Mouse (Mus musculus): ENCODE data around the gene 4430402I18Rik. TPM values are rescaled to one million over a fixed set of nuclear protein-coding genes. Genes with fewer than 3 reads are reported as not detected.

The 4430402I18Rik gene
- polyA plus RNA-seq, 1 experiment: 0.74 TPM

GRCm38 (mm10) chr19:28963842-28964551 lies 3.6 kb downstream of the 4430402I18Rik start, which contains the start of gene Plpp6:
Gene Plpp6 (plus strand): TSS chr19:28963953.
- peak; percentile 89 for DNase-seq (ENCODE audit: low read depth)
- TF ChIP-seq CTCF (IDR thresholded peaks at IDR 0.05; ENCODE audit: borderline replicate concordance, extremely low read depth, insufficient read depth, insufficient read length) (peak; percentile 53; the same call in 1 of the 2 replicates), POLR2A (IDR thresholded peaks at IDR 0.05; ENCODE audit: borderline replicate concordance, extremely low read depth, insufficient read depth, insufficient read length, poor library complexity, severe bottlenecking) (peak; percentile 63; the same call in 1 of the 2 replicates)

GRCm38 (mm10) chr19:28963513-28963841 lies 4.1 kb downstream of the 4430402I18Rik start:
- TF ChIP-seq POLR2A (IDR thresholded peaks at IDR 0.05; ENCODE audit: borderline replicate concordance, extremely low read depth, insufficient read depth, insufficient read length, poor library complexity, severe bottlenecking): no peak
- TF ChIP-seq CTCF (IDR thresholded peaks at IDR 0.05; ENCODE audit: borderline replicate concordance, extremely low read depth, insufficient read depth, insufficient read length): no peak
- DNase-seq (ENCODE audit: low read depth): peak; percentile 9

DNA sequence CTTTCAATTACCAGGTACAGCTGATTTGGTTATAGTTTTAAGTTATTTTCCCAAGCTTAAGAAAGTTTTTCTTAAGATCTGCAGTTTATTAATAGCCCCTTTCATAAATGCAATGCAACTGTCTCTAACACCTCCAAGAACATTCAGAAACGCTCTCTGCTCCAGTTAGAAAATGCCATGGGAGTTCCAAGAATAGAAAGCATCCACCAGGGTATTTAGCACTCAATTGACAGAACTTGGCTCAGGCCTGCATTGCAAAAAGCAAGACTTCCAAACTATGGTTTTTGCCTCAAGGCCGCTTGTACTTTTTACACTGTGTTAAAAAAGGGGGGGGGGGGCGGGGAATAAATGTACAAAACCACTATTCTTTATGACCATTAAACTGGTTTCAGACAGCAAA lies 4.5 kb downstream of the 4430402I18Rik start:
- TF ChIP-seq POLR2A (IDR thresholded peaks at IDR 0.05; ENCODE audit: borderline replicate concordance, extremely low read depth, insufficient read depth, insufficient read length, poor library complexity, severe bottlenecking) (no peak), CTCF (IDR thresholded peaks at IDR 0.05; ENCODE audit: borderline replicate concordance, extremely low read depth, insufficient read depth, insufficient read length) (no peak)
- peak; percentile 51 for DNase-seq (ENCODE audit: low read depth)

DNA sequence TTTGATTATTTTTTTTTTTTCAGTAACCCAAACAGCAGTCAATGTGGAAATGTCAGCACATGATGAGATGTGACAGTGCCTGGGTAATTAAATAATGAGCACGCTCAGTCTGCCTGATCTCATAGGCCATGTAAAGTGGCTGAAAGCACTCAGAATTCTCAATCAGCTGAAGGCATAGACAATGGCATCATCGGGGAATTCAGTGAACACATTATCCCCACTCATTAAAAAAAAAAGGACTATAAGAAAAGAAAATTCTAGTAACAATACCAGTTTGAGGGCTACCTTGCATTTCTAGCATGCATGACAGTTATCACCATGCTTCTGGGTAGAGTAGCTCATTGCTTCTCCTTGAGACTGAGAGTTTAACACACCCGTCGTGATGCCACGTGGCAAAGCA lies 16.3 kb downstream of the 4430402I18Rik start:
- peak; percentile 38 for DNase-seq (ENCODE audit: low read depth)
- no peak for TF ChIP-seq POLR2A (IDR thresholded peaks at IDR 0.05; ENCODE audit: borderline replicate concordance, extremely low read depth, insufficient read depth, insufficient read length, poor library complexity, severe bottlenecking)
- TF ChIP-seq CTCF (IDR thresholded peaks at IDR 0.05; ENCODE audit: borderline replicate concordance, extremely low read depth, insufficient read depth, insufficient read length): no peak

DNA sequence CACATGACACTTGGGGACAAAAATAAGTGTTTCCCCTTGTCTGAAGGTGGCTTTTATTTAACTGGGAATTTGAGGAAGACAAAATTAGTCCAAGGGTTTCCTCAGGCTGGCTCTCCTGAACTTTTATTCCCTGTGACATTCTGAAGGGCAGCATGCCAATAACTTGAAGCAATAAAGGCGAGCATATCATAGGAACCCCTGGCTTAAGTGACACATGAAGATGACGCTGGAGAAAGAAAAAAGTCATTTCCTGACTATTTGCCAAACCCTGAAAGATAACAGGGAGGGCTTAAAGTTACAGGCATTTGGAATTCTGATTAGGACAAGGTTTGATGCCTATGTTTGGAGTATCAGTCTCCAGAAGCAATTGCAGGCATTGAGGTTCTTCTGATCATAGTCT lies 20.3 kb downstream of the 4430402I18Rik start:
- TF ChIP-seq CTCF (IDR thresholded peaks at IDR 0.05; ENCODE audit: borderline replicate concordance, extremely low read depth, insufficient read depth, insufficient read length): no peak
- no peak for TF ChIP-seq POLR2A (IDR thresholded peaks at IDR 0.05; ENCODE audit: borderline replicate concordance, extremely low read depth, insufficient read depth, insufficient read length, poor library complexity, severe bottlenecking)
- no peak for DNase-seq (ENCODE audit: low read depth)

GRCm38 (mm10) chr19:28946782-28947181 lies 20.8 kb downstream of the 4430402I18Rik start:
- no peak for TF ChIP-seq POLR2A (IDR thresholded peaks at IDR 0.05; ENCODE audit: borderline replicate concordance, extremely low read depth, insufficient read depth, insufficient read length, poor library complexity, severe bottlenecking)
- no peak for TF ChIP-seq CTCF (IDR thresholded peaks at IDR 0.05; ENCODE audit: borderline replicate concordance, extremely low read depth, insufficient read depth, insufficient read length)
- peak; percentile 10 for DNase-seq (ENCODE audit: low read depth)

GRCm38 (mm10) chr19:28941271-28941670 lies 26.3 kb downstream of the 4430402I18Rik start:
- DNase-seq (ENCODE audit: low read depth): no peak
- no peak for TF ChIP-seq CTCF (IDR thresholded peaks at IDR 0.05; ENCODE audit: borderline replicate concordance, extremely low read depth, insufficient read depth, insufficient read length)
- no peak for TF ChIP-seq POLR2A (IDR thresholded peaks at IDR 0.05; ENCODE audit: borderline replicate concordance, extremely low read depth, insufficient read depth, insufficient read length, poor library complexity, severe bottlenecking)

DNA sequence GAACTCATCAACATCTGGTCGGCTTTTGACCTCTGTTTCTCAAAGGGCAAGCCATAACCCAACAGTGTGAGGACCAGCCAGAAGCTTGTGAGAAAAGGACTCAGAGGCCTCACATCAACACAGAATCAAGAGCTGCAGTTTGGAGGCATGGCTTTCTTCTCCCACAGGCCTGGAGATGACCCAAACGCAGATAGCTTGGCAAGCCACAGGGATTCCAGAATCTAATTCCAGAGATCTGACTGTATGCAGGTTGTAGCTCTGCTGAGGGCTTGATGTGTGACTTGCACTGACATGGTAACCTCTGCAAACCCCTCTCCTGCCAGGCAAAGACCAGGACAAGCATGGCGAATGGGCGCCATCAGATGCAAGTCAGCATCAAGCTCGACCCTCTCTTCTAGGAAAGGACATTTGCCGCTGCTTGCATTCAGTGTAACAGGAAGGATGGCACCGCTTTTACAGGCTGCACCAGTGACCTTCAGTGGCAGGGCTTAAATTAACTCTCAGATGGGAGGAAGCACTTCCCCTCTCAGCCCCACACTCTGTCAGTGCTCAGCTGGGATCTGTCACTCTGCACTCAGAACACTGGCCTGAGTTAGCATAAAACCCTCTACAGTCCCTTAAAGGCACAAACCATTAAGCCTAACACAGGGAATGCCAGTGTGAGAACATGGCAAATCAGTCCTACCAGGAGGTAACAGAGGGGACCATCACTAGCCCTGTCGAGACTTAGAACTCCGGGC lies 27.3 kb downstream of the 4430402I18Rik start:
- DNase-seq (ENCODE audit: low read depth): peak; percentile 8
- TF ChIP-seq POLR2A (IDR thresholded peaks at IDR 0.05; ENCODE audit: borderline replicate concordance, extremely low read depth, insufficient read depth, insufficient read length, poor library complexity, severe bottlenecking) (no peak), CTCF (IDR thresholded peaks at IDR 0.05; ENCODE audit: borderline replicate concordance, extremely low read depth, insufficient read depth, insufficient read length) (no peak)

DNA sequence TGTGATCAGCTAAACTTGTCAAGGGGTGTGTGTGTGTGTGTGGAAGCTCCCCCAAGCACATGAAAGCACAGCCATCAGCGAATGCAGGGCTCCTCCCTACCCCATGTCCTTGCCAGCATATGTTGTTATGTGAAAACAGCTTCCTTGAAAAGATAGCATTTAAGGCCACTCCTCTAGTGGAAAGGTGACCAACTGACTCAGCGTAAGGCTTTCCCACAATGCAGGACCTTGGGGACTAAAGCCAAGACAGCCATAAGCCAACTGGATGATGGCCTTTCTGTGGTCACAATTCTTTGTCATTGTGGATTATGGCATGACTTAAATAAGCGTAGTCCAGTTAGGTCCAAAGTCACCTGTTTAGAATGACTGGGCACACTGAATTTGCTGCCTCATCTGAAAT lies 32.7 kb downstream of the 4430402I18Rik start:
- no peak for TF ChIP-seq POLR2A (IDR thresholded peaks at IDR 0.05; ENCODE audit: borderline replicate concordance, extremely low read depth, insufficient read depth, insufficient read length, poor library complexity, severe bottlenecking)
- no peak for TF ChIP-seq CTCF (IDR thresholded peaks at IDR 0.05; ENCODE audit: borderline replicate concordance, extremely low read depth, insufficient read depth, insufficient read length)
- no peak for DNase-seq (ENCODE audit: low read depth)

- DNase-seq (ENCODE audit: low read depth): no peak
- TF ChIP-seq POLR2A (IDR thresholded peaks at IDR 0.05; ENCODE audit: borderline replicate concordance, extremely low read depth, insufficient read depth, insufficient read length, poor library complexity, severe bottlenecking) (no peak), CTCF (IDR thresholded peaks at IDR 0.05; ENCODE audit: borderline replicate concordance, extremely low read depth, insufficient read depth, insufficient read length) (no peak)
Observed at GRCm38 (mm10) chr19:28929034-28929433, 38.6 kb downstream of the 4430402I18Rik start.

DNA sequence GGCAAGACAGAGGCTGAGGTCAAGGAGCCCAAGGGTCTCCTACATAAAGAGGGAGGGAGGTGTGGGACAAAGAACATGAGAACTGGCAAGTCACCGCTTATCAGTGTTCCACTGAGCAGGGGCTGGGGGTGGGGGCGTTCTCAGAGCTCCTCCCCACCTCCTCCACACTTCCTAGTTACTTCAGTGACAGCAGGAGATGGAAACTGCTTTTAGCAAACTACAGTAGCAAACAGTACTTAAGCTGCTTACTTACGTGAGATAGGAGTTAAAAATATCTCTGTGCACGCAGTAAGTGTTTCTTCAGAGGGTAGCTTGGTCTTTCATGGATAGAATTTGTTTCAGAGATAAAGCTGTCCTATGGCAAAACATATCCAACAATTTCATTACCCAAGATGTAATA lies 40.2 kb downstream of the 4430402I18Rik start:
- DNase-seq (ENCODE audit: low read depth): no peak

More for the DNA sequence above, 40.2 kb downstream of the 4430402I18Rik start:
- TF ChIP-seq CTCF (IDR thresholded peaks at IDR 0.05; ENCODE audit: borderline replicate concordance, extremely low read depth, insufficient read depth, insufficient read length) (no peak), POLR2A (IDR thresholded peaks at IDR 0.05; ENCODE audit: borderline replicate concordance, extremely low read depth, insufficient read depth, insufficient read length, poor library complexity, severe bottlenecking) (no peak)

Data from brain, embryonic 14.5 days (tissue).